Mouse (Mus musculus): ENCODE data around the gene Gm9936.
"Not testable (repeated sequence)": the region's sequence is repeated elsewhere in the genome, so short reads cannot be mapped to it uniquely, and the experiment has no call there.

Gene Gm9936

DNA sequence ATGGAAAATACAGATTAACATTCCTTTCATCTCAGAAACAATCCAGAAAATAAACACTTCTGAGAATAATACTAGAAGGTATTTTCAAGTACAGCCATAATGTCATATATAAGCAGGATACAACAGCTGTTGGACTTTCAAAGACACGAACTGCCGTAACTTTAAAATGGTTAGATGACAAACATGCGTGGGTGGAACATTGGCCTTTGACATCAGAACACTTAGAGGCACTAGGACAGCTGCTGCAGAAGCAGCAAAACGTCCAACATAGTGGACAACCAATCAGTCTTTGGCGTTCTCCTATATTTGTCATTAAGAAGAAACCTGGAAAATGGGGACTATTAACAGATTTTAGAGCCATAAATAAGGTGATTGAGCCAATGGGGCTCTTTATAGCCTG is 18.0 kb downstream of the Gm9936 start:
- CTCF ChIA-PET, result not testable (repeated sequence)

DNA sequence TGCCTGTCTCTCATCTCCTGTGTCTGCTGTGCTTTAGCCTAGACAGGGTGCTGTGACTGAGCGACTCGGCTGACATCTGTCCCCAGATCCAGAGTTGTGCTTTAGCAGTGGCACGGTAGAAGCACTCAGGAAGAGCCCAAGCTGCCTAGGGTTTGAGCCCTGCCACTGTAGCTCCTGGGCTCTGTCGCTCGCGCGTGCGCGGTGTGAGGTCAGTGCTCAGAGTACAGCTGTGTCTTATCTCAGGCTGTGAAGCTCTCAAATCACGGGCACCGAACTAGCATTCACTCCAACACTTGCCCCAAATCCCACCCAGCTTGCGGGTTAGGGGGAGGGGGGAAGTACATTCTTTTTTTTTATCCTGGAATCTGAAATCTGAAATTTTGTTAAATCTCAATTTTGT is 21.6 kb downstream of the Gm9936 start:
- CTCF ChIA-PET, result interaction anchor here (0.6 kb wide), 1 partner anchor 53 kb away, joined by 5 read pairs; no protein-coding TSS in a partner anchor

DNA sequence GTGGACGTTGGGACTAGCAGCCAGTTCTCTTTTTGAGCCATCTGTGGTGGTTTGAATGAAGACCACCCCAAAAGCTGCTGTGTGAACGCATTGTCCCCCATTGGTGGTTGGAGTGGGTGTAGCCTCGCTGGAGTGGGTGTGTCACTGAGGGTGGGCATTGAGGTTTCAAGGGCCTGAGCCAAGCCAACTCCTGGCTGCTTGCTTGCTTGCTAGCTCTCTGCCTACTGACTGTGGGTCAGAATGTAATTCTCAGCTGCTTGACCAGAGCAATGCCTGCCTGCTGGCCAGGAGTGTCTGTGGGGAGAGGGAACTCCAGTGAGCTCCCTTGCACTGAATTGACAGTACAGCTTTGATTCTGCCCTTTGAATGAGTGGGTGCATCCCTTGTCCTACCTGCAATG is 28.7 kb downstream of the Gm9936 start:
- CTCF ChIA-PET, result no interaction called here

DNA sequence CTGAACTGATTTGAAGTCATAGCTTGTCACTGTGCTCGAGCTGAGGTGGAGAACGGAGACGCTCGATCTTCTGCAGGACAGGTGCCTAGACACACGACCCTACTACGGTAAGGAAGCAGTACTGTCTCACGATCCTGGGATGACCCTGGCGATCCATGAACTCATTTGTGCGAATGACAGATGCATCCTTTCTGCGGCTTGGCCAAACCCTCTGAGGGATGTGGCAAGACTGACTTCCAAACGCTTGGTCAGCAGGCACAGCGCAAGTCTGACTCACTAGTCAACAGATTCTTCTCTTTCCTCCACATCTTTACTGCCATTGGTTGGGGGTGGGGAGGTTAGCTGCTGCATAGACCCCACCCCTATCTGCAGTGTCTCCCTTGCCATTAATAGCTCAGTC is 31.1 kb downstream of the Gm9936 start:
- CTCF ChIA-PET, result interaction anchor here (0.7 kb wide), 1 partner anchor 209 kb away, joined by 3 read pairs; no protein-coding TSS in a partner anchor

DNA sequence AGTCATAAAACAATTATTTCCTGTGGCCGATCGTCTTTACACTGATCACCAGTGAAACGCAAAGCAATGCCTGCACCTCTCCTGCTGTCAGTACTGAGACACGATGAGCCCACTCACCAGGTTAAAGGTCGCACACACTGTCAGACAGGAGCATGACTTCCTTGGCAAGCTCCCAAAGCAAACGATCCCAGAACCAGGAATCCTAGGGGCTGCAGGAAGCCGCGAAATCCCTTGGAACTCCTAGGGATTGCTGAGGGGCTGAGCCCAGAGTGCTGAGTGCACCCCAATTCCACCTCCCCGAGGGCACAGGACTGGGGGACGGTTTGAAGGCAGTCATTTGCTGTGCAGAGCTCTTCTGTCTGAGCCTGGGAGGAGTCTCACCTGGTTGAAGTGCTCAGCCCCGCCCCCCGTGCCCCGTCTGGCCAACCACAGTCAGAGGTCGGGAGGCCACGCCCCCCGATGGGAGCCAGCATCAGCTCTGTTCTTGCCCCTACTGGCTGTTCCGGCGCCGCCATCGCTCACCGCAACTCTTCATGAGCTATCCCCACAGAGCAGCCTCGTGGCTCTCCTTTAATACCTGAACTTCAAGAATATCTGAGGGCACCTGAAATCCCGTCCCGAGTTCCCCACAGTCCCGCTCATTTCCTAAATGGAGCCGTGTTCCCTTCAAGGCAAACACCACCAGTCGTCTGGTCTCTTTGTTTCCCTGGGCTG is 32.3 kb downstream of the Gm9936 start:
- CTCF ChIA-PET, result interaction anchor here (0.7 kb wide), 1 partner anchor 778 kb away, joined by 3 read pairs; no protein-coding TSS in a partner anchor

DNA sequence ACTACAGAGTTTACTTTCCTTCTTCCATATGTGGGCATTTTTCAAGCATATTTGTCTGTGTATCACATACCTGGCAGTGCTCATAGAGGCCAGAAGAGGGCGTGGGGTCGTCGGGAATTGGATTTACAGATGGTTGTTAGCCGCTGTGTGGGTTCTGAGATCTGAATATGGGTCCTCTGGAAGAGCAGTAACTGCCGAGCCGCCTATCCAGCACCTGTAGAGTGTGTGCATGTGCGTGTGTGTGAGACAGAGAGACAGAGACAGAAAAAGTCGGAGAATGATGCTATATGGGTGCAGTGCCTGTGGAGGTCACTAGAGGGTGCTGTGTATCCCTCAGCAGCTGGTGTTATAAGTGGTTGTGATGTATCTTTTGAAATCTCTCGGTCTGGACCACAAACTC is 34.3 kb downstream of the Gm9936 start:
- CTCF ChIA-PET, result interaction anchor here (1.0 kb wide), 1 partner anchor 43 kb away, joined by 6 read pairs; no protein-coding TSS in a partner anchor

DNA sequence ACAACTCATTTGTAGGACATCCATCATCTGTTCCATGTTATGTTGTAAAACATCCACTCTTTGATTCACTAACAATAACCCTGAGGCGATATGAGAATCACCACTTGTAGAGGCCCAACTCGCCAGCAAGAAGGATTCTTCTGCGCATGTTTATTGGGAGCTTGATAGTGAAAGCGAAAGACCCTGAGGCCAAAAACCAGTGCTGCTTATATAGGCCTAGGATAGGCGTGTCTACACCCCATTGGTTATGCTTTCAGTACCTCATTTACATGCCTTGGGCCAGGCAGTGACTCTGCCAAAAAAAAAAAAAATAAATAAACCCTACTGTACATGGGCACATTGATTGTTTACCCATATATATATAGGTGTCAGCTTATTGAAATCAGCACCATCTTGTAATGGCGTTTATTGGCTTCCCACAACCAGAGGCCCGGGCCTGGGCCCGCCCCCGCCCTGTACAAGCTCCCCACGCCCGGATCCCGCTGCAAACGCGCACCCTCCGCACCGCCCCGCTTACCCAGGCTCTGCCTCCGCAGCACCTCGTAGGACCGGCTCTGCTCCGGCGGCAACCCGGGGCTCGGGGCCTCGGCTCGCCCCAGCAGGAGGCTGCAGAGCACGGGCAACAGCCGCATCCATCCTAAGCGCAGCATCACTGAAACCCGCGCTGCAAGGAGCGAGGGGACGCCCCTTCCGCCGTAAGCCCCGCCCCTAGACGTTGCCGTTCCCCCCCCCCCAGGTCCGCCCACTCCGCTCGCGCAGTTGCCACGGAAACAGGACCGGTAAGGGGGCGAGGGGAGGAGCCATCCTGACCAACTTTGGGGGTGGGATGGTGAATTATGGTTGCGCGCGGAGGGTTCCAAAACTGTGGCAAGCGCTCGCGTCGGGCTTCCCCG is 35.4 kb downstream of the Gm9936 start, which contains the start of gene 1500011B03Rik:
TSS of gene 1500011B03Rik (minus strand) at position 673 of the 893 bp plus-strand sequence.
- CTCF ChIA-PET, result no interaction called here

DNA sequence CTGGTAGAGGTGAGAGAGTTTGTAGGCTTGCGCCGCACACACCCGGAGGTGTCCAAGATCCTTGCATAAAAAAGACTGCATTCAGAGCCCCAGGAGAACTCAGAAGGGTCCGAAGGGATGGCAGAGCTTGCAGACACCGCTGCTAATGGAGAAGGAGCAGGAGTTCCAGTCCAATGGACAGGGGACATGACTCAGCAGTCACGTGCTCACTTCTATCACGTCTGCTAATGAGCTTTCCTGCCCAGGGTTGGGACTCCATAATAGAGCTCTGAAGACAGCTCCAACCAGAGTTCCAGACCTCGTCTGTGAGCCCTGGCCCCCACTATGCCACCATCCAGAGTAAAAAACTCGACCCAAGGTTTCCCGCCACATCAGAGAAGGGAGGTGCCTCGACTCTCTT is 40.4 kb downstream of the Gm9936 start:
- CTCF ChIA-PET, result no interaction called here

DNA sequence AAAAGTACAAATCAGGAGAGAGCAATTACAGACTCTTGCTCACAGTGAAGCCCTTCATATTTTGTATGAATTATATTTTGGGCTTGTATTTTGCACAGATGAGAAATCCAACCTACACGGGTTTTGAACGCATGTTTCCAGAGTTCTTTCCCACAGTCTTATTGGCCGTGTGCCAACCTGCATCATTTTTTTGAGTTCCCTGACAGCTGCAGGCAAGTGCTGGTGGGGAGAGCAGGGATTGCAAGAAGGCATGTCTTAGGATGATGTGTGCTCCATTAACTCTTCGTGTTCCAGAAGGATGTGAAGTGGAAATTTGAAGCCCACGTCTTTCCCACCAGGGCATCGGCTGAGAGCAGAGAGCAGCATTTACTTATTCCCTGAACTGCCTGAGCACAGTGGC is 41.9 kb downstream of the Gm9936 start:
- CTCF ChIA-PET, result no interaction called here

DNA sequence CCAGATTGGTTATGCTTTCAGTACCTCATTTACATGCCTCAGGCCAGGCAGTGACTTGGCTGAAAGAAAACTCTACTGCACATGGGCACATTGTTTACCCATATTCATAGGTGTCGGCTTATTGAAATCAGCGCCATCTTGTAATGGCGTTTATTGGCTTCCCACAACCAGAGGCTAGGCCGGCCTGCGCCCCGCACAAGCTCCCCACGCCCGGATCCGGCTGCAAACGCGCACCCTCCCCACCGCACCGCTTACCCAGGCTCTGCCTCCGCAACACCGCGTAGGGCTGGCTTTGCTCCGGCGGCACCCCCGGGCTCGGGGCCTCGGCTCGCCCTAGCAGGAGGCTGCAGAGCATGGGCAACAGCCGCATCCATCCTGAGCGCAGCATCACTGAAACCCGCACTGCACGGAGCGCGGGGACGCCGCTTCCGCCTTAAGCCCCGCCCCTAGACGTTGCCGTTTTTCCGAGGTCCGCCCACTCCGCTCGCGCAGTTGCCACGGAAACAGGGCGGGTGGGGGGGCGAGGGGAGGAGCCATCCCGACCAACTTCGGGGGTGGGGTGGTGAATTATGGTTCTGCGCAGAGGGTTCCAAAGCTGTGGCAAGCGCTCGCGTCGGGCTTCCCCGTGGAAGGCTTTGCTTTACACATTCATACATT is 44.8 kb downstream of the Gm9936 start:
- CTCF ChIA-PET, result interaction anchor here (0.6 kb wide), 1 partner anchor 124 kb away, joined by 6 read pairs; no protein-coding TSS in a partner anchor

DNA sequence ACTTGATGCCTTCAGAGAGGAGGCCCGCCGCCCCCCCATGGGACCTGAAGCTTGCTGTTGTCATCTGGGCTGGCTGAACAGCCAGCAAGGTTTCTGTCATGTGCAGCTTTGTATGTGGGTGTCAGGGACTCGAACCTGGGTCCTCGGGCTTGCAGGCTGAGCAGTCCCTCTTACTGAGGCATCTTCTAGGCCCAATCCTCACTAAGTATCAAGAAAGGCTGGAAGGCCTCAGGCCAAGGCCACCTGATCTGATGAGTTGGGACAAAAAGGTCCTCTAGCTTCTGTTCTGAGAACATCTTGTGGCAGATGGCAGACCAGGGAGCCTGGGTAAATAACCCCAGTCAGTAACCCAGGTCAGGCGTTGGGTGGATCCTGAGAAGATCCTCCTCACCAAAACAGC is 48.7 kb downstream of the Gm9936 start:
- CTCF ChIA-PET, result no interaction called here

DNA sequence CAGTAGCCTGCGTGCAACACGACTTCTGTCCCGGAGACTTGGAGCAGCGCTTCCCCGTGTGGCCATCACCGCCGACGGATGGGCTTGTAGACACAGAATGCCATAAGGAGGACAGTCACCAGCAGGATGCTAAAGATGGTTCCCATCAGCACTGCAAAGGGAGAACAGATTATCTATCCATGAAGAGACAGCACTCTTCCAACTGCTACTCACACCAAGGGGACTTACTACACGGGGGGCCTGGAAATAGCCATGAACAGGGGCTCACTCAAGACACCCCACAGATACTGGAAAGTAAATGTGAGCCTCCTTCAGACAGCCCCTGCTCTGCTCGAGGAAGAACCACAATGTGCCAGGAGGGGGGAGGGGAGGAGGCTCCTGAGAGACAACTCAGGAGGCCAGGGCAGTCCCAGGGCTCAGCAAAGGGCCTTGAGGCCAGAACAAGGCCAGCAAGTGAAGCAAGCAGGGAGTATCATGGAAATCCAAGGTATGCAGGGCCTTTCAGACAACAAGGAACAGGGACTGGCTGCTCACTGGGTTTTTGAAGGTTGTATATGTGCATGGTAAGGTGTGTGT is 49.2 kb downstream of the Gm9936 start:
- CTCF ChIA-PET, result no interaction called here

DNA sequence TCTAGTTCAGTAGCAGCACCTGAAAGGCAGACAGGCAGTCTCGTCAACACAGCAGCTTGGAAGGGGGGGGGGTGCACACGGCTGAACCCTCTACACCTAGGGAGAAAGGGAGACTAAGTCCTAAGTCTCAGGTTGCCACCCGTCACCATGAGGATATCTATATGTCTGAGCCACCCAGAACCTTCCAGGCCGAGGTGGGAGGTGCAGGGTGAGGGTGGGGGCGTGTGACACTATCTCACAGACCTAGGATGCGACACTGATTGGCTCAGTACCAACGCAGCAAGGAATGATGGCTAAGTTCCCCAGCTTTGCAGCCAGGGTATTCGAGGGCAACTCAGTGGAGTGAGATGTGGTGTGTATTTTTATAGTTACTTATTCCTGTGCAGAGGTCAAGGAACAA is 50.1 kb downstream of the Gm9936 start:
- CTCF ChIA-PET, result no interaction called here

DNA sequence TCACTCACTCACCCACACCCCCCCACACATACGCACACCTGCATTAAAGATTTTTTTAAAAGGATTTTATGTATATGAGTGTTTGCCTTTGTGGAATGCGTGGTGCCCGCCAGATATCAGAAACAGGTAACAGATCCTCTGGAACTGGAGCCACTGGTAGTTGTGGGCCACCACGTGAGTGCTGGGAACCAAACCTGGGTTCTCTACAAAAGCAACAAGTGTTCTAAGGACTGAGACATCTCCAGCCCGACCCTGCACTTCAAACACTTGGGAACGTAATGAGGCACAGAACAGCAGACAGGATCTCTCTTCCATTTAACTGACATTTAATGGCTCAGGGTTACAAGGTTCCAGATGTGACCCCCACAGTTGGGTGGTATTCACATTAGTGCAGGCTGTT is 50.6 kb downstream of the Gm9936 start:
- CTCF ChIA-PET, result no interaction called here

DNA sequence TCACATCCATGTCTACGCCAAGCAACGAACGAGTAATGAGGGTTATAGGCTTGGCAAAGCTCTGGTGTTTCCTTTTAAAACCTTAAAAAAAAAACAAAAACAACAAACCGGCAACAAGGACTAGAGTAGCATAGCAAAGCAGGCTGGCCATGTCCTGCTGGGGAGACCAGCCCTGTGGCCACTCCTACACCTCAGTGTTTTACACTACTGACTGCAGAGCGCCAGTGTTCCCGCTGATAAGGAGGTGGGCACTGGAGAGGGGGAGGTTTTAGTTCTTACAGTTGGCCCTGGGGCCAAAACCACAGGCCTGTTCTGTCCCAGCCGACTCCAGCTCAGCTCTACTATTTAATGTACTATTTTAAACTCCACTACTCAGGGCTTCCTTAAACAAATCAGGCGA is 51.0 kb downstream of the Gm9936 start:
- CTCF ChIA-PET, result no interaction called here

DNA sequence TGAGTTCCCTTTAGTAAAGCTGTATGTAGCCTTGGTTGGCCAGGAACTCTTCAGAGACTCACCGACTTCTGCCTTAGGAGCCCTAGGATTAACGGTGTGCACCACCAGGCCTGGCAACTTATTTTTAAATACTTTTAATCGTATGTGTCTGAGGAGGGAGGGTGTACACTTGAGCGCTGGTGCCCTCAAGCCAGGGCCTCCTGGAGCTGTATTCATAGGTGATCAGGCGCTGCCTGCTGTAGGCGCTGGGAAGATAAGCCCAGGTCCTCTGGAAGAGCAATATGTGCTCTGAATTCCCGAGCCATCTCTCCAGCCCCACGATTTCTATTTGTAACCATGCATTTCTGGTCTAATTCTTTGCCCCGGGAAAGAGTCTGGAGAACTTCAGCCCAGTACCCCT is 51.4 kb downstream of the Gm9936 start:
- CTCF ChIA-PET, result no interaction called here

DNA sequence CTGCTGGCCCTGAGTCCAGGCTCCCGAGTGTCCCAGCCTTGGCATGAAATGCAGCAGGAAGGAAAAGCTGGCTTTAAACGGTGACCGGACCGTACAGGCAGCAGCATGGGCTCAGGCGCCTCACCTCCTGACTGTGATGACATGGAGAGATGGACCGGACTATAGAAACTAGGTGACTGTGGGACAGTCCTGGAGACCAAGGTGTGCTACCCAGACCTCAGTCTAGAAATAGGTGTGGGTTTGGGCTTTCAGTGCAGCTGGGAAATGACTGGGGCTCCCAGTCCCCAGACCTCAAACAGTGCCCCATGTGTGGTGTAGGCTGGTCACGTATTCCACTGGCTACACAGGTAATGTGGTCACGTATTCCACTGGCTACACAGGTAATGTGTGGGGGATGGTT is 51.8 kb downstream of the Gm9936 start:
- CTCF ChIA-PET, result no interaction called here

All from spleen, embryonic (tissue).